Mouse (Mus musculus) layer of hippocampus, postnatal 25 days (tissue): Measurements from ENCODE around the gene Npw. TPM values are rescaled to one million over a fixed set of nuclear protein-coding genes. Genes with fewer than 3 reads are reported as not detected.
"Not testable (repeated sequence)": the region's sequence is repeated elsewhere in the genome, so short reads cannot be mapped to it uniquely, and the experiment has no call there.

Experiments
- DNase-seq, 2 experiments: peaks; one replicate each; pipeline ENCODE4 v3.0.0; 2022; ENCODE audit warnings: mixed read lengths in 2 of 2, low spot score in 1 of 2; ENCODE audit errors: extremely low spot score in 1 of 2
- total RNA-seq, 2 experiments: library from RNA; stranded (reverse); gene quantifications; 2 replicates each; pipeline ENCODE4 v1.2.3; 2021

Gene Npw
- total RNA-seq, 2 experiments from 2014 or later: 2.1 to 2.9 TPM

DNA sequence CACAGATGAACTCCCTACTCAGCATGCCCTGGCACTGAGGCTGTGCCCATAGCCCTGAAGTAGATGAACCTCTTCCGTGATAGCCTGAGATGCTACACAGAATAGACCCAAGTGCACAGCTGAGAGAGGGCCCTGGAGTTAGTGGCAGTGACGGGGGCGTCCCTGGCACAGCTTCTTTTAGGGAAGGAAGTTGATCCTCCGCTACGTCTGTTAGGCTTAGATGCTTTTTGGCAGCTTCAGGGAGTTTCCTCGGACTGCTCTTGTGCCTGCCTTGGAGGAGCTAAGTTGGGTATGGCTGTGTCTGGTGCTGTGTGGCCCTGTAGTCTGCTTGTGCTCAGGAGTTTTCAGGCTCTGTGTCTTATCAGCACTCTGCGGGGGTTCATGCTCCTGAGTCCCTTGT, 16.0 kb upstream of the Npw start:
- no peak for DNase-seq

DNA sequence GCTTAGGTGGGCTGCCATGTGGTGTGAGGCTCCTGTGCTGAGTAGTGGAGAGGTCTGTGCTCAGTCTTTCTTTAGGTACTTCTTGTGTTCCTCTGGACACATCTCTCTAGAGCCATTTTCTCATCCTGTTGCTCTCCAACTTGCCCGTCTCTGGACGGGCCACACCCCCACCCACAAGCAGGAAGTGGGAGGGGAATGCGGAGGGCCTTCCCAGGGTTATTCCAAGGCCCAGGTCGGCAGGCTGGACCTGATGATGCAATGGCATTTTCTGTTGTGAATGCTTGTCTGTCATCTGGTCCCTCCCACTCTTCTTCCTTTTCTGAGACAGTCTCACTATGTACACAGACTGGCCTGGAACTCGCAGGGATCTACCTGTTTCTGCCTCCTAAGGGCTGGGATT, 13.9 kb upstream of the Npw start:
- DNase-seq: no peak

DNA sequence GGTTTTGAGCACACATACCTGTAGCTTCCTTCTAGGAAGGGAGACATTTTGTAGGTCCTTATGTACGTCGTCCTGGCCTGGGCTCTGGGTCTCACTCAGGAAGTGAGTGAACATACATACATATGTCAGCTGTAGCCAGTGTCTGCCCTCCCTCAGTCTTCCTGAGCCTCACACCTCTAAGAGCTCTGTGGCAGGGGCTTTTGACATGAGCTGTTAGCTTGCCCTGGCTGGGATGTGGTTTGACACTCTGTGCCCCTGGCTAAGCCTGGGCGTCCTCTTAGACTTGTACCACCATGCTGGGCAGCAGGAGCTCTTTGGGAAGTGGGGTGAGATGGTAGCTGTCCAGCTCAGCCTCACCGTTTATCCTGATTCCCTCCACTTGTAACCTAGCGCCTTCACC, 13.1 kb upstream of the Npw start:
- DNase-seq: no peak

GRCm38 (mm10) chr17:24670246-24670844, 12.1 kb upstream of the Npw start:
- no peak for DNase-seq

GRCm38 (mm10) chr17:24669545-24670245, 11.4 kb upstream of the Npw start, which contains the start of gene Zfp598:
TSS of gene Zfp598 (plus strand) at chr17:24669687.
- DNase-seq: peak; percentile 87 to 88

GRCm38 (mm10) chr17:24669214-24669544, 10.9 kb upstream of the Npw start:
- DNase-seq: not testable (repeated sequence)

DNA sequence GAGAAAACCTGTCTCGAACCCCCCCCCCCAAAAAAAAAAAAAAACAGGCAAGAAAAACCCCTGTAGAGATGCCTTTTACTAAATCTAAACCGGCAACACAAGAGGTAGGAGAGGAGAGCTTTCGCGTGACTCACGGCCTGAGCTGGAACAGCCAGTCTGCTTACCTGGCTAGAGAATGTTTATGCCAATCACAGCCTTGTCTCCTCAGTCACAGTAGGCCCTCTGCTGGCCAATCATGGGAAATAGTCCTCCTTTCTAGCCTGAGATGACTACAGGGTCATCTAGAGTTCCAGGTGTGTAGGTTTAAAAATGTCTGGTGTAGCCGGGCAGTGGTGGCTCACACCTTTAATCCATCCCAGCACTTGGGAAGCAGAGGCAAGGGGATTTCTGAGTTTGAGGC, 9.2 kb upstream of the Npw start:
- DNase-seq: peak in 1 of 2 experiments; percentile 51

GRCm38 (mm10) chr17:24667011-24667410, 8.8 kb upstream of the Npw start:
- not testable (repeated sequence) for DNase-seq

- DNase-seq: no peak
Observed at GRCm38 (mm10) chr17:24654969-24655368, 3.3 kb downstream of the Npw start.

DNA sequence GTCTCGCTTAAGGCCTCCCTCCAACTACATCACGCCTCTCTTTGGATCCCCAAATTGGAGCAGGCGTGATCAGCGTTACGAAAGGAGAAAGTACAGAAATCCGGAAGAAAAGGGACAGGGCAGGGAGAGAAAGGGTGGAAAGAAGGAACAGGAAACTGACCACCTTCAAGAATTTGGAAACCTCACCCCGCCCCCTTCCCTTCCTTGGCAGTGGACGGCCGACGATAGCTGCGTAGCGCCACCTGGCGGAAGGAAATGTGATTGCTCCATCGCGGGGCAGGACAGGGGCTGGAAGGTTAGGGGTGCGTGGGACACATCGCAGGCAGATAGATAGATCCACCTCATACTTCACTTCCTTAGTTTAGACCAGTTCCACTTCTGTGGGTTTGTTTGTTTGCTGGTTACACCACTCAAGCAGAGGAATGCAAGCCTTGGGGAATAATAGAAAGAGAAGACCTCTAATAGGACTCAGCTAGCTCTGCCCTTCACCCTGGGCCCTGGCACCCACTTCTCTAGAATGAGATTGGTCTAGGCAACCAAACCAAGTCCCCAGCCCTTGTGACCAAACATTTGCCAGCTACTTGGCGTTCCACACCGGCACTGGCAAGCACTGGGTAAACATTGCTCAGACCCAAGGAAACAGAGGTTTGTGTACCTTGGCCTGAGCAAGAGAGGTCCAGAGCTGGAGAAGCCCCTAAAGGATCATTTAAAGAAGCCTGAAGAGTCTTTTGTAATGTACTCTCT, 4.1 kb downstream of the Npw start:
- DNase-seq: peak; percentile 42 to 72

GRCm38 (mm10) chr17:24651835-24652234, 6.4 kb downstream of the Npw start:
- no peak for DNase-seq

DNA sequence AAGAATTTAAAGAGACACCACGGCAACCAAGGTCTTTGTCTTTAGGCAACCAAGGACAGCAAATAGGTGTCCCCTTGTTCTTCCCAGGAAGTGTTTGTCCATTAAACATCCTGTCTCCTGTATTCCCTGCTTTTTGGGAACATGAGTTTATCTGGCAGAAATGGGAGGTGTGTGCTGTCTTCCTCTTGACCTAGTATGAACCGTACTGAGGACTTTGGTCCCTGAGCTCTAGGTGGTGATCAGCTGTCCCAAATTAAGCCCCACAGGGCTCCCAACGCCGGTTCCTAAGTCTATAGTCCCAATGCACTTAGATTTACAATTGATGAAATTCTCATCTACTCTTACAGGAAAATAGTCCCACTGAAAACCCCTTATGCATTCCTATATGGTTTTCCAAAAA, 7.5 kb downstream of the Npw start:
- DNase-seq: no peak

DNA sequence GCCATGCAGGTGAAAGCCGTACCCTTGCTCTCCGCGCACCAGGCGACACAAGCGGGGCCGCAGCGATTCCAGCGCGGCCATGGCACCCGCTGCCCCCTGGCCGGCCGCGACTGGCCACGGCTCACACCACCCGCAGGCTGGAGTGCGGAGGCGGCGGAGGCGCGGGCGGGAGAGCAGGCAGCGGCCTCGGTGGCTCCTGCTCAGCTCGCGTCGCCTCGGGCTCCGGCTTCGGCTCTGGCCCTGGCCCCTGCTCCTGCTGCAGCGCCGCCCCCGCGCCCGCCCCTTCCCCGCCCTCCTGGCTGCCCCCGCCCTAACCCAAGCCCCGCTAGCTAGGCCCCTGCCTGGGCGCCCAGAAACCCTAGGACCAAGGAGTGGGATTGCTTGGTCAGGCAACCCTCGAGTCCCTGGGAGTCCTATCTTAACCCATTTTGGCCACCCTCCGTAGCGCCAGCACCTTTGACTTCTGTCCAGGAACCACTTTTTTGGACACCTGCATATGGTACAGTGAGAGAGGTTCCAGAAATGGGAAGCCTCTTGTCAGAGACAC, 8.1 kb downstream of the Npw start, which contains the start of gene Slc9a3r2:
Slc9a3r2 (minus strand) TSS at position 258 of the 547 bp plus-strand sequence.
- DNase-seq: peak; percentile 21 to 26

DNA sequence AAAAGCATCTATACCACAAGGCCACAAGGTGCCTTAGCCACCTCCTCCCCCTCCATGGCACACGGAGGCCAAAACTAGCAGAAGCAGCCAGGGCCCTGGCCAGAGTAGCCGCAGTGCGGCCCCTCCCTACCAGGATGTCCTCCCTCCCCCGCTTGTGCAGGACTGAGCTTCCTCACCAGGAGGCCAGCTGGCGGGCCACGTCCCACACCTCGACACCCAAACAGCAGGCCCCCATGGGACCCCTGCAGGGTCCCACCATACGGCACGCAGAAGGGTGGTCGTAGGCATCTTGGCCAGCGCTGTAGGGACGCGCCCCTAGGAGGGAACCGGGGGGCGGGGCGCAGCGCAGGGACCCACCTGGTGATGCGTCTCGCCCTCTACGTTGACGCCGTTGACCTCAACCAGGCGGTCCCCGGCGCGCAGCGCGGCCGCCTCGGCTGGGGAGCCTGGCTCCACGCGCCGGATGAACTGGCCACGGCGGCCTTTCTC, 8.6 kb downstream of the Npw start:
- no peak for DNase-seq

DNA sequence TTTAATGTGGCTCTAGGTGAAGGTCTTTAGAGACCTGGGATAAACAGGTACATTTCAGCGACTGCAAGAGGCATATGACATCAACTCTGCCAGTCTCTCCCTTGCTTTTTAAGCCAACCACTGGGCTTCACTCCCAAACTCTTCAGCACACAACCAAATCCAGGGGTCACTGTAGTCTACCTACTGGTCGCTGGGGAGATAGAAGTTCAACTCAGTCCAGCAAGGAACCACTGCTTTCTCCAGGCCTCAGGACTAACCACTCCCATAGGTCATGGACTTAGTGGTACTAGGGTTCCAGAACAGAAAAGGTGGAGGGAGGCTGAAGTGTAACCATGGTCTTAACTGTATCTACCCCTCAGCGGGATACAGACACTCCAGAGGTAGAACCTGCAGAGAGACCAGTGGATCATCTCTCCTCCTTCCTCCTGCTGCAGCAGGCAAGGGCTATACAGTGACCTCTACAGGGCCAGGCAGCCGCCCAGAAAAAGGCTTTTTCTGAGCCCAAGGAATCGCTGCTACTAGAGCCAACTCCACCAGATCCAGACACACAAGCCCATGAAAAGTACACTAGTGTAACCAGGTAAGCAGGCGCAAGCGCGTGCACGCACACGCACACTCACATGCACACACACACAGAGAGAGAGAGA, 9.4 kb downstream of the Npw start:
- no peak for DNase-seq

- no peak for DNase-seq
Observed at GRCm38 (mm10) chr17:24647493-24647892, 10.8 kb downstream of the Npw start.

- DNase-seq: no peak
Observed at GRCm38 (mm10) chr17:24646381-24646780, 11.9 kb downstream of the Npw start.

DNA sequence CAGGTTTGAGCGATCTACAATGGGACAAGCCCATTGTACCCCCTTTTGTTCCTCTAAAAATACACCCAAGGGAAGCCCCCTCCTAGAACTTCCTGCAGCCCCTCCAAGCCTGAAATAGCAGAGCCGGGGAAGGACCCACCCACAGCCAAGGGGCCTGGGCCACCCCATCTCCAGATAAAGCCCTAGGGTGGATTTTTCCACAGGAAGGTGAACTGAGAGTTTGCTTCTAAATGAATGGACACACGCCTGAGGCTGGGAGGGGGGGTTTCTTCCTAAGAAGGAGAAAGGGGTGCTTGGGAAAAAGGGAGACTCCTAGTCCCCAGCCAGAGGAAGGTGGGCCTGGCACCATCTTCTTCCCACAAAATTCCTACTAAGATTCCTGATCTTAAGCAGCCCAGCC, 12.3 kb downstream of the Npw start:
- DNase-seq: no peak

DNA sequence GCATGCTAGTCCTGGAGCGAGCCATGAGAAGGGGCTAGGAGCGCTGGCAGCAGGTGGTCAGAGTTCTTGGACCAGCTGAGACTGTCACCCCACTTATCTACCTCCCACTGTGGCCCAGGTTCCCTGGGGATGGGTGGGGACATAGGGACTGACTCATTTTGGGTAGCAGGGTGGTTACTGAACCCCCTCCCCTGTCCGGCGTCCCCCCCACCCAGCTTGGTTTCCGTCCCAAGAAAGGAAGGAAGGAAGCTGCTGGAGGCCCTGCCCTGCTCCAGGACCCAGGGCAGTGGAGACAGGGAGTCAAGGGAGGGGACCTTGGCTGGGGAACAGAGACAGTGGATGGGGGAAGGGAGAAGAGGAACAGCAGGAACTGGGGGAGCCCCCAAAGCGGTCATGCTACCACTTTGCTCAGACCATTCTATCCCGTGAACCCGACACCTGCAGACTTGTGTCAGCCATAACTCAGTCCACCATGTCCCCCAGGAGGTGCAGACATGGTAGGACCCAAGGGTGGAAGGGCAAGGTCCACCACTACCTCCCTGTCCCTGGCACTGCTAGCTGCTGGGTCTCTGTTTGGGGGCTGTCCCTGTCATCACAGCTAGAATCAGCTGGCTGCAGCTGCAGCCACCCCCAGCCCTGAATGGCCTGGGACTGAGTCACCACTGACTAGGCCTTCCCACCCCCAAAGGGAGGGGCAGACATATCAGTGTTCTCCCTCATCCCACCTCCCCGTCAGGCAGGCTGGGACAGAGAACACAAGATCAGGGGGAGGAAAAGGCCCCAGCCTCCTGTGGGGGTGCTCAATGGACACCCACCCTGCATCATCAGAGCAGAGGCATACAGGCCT, 13.2 kb downstream of the Npw start:
- no peak for DNase-seq
